Mouse (Mus musculus): Measurements from ENCODE around the gene Erc2.

Erc2 gene

GRCm38 (mm10) chr14:28506376-28506831, 884.2 kb downstream of the Erc2 start:
- DNase-seq (ENCODE audit: low spot score in 2 of 2), result no peak

- no peak for DNase-seq (ENCODE audit: low spot score in 2 of 2)
These were observed 884.8 kb downstream of the Erc2 start for GRCm38 (mm10) chr14:28507011-28507410.

- DNase-seq (ENCODE audit: low spot score in 2 of 2), result no peak
These were observed 885.2 kb downstream of the Erc2 start for GRCm38 (mm10) chr14:28507471-28507870.

GRCm38 (mm10) chr14:28508288-28509258, 886.3 kb downstream of the Erc2 start:
- DNase-seq (ENCODE audit: low spot score in 2 of 2), result no peak

- no peak for DNase-seq (ENCODE audit: low spot score in 2 of 2)
These were observed 887.5 kb downstream of the Erc2 start for GRCm38 (mm10) chr14:28509441-28510340.

GRCm38 (mm10) chr14:28510341-28511028, 888.3 kb downstream of the Erc2 start:
- no peak for DNase-seq (ENCODE audit: low spot score in 2 of 2)

GRCm38 (mm10) chr14:28511029-28511651, 888.9 kb downstream of the Erc2 start:
- no peak for DNase-seq (ENCODE audit: low spot score in 2 of 2)

- DNase-seq (ENCODE audit: low spot score in 2 of 2), result no peak
These were observed 890.8 kb downstream of the Erc2 start for GRCm38 (mm10) chr14:28512805-28513590.

GRCm38 (mm10) chr14:28514171-28514570, 891.9 kb downstream of the Erc2 start:
- no peak for DNase-seq (ENCODE audit: low spot score in 2 of 2)

- DNase-seq (ENCODE audit: low spot score in 2 of 2), result no peak
These were observed 893.1 kb downstream of the Erc2 start for GRCm38 (mm10) chr14:28515331-28515730.

- DNase-seq (ENCODE audit: low spot score in 2 of 2), result no peak
These were observed 895.7 kb downstream of the Erc2 start for GRCm38 (mm10) chr14:28517631-28518560.

GRCm38 (mm10) chr14:28521106-28521505, 898.9 kb downstream of the Erc2 start:
- no peak for DNase-seq (ENCODE audit: low spot score in 2 of 2)

GRCm38 (mm10) chr14:28522611-28523010, 900.4 kb downstream of the Erc2 start:
- DNase-seq (ENCODE audit: low spot score in 2 of 2), result no peak

GRCm38 (mm10) chr14:28525566-28525965, 903.3 kb downstream of the Erc2 start:
- DNase-seq (ENCODE audit: low spot score in 2 of 2), result no peak

Measured in thymus, postnatal 10 days (tissue).